Mouse (Mus musculus): Measurements from ENCODE around the gene Clasp1. TPM values are rescaled to one million over a fixed set of nuclear protein-coding genes. Genes with fewer than 3 reads are reported as not detected.
A peak's percentile ranks its signal among the peaks of the same experiment; 100 is the strongest.

Gene Clasp1
- polyA plus RNA-seq, 1 experiment: 12.8 TPM

DNA sequence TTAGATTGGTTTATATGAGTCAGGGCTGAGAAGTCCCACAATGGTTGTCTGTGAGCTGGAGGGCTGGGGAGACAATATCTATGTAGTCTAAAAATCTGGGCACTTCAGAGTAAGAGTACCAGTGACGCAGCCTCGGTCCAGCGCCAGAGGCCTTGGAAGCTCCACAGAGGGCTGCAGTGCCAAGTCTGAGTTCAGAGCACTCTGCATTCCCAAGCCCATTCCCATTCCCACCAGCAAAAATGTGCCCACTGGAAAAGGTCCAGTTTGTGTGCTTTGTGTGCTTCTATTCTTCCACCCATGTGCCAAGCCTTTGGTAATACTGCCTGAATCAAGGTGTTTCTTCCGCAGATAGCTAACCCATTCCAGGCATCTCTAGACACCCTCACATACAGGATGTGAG lies 49.0 kb downstream of the Clasp1 start:
- no peaks in the 10 kb centered on the region for H3K27me3 ChIP-seq (replicated peaks; ENCODE audit: control insufficient read depth, insufficient read depth, low read length)
- no peaks in the 10 kb centered on the region for H3K36me3 ChIP-seq (ENCODE audit: control insufficient read depth, insufficient read depth, low read length)
- WGBS: 88% methylated on average over 4 of the region's 4 CpGs
- no peak overlapping the region for H3K27ac ChIP-seq (ENCODE audit: insufficient read depth, low read depth, low read length)
- no peak for DNase-seq
- TF ChIP-seq POLR2A (IDR thresholded peaks at IDR 0.05; ENCODE audit: low read depth, low read length): no peak
- H3K4me1 ChIP-seq (ENCODE audit: control insufficient read depth, insufficient read depth, low read length): no peaks in the 10 kb centered on the region
- H3K4me3 ChIP-seq (ENCODE audit: insufficient read depth, low read depth, low read length): no peak overlapping the region

DNA sequence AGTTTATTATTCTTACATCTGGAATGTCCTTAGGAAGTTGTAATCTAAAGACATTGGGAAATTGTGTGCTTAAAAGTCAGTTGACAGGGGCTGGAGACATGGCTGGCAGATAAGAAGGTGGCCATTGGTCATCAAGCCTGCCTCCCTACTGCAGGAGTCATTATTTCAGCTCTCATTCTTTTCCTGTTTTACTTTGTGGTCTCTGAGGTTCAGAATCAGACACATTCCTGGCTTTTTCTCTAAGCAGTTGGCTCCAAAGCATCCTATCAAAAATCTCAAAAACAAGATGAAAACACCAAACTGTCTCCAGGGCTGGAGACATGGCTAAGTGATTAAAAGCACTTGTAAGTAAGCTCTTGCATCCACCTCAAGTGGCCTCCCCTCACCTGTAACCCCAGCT lies 49.5 kb downstream of the Clasp1 start:
- no peak overlapping the region for H3K4me3 ChIP-seq (ENCODE audit: insufficient read depth, low read depth, low read length)
- H3K27ac ChIP-seq (ENCODE audit: insufficient read depth, low read depth, low read length): no peak overlapping the region
- no peaks in the 10 kb centered on the region for H3K27me3 ChIP-seq (replicated peaks; ENCODE audit: control insufficient read depth, insufficient read depth, low read length)
- no peaks in the 10 kb centered on the region for H3K36me3 ChIP-seq (ENCODE audit: control insufficient read depth, insufficient read depth, low read length)
- no peak for TF ChIP-seq POLR2A (IDR thresholded peaks at IDR 0.05; ENCODE audit: low read depth, low read length)
- no peak for TF ChIP-seq CTCF (conservative IDR thresholded peaks at IDR 0.05; ENCODE audit: insufficient read depth, insufficient read length, low read depth, low read length)
- no peak for DNase-seq
- H3K4me1 ChIP-seq (ENCODE audit: control insufficient read depth, insufficient read depth, low read length): no peaks in the 10 kb centered on the region

DNA sequence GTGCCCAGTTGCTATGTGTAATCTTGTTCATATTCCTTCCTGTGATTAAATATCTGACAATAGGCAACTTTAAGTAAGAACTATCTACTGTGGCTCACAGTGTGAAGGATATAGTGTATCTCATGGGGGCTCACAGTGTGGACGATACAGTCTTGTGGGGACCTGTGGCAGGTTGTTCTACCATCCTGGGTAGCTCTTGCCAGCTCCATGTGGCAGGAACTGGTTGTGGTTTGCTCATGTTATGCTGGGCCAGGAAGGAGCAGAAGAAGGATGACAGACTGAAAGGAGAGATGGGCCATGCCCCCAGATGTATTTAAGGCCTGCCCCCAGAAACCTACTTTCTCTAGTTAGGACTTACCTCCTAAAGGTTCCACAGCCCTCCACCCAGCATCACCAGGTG lies 51.7 kb downstream of the Clasp1 start:
- 87% methylated on average over 1 of the region's 1 CpGs for WGBS
- H3K27ac ChIP-seq (ENCODE audit: insufficient read depth, low read depth, low read length): no peak overlapping the region
- H3K36me3 ChIP-seq (ENCODE audit: control insufficient read depth, insufficient read depth, low read length): no peaks in the 10 kb centered on the region
- peaks cover 9% of the 10 kb centered on the region for H3K4me1 ChIP-seq (ENCODE audit: control insufficient read depth, insufficient read depth, low read length)
- no peak overlapping the region for H3K4me3 ChIP-seq (ENCODE audit: insufficient read depth, low read depth, low read length)
- H3K27me3 ChIP-seq (replicated peaks; ENCODE audit: control insufficient read depth, insufficient read depth, low read length): no peaks in the 10 kb centered on the region
- no peak for DNase-seq
- no peak for TF ChIP-seq POLR2A (IDR thresholded peaks at IDR 0.05; ENCODE audit: low read depth, low read length)
- TF ChIP-seq CTCF (conservative IDR thresholded peaks at IDR 0.05; ENCODE audit: insufficient read depth, insufficient read length, low read depth, low read length): no peak

DNA sequence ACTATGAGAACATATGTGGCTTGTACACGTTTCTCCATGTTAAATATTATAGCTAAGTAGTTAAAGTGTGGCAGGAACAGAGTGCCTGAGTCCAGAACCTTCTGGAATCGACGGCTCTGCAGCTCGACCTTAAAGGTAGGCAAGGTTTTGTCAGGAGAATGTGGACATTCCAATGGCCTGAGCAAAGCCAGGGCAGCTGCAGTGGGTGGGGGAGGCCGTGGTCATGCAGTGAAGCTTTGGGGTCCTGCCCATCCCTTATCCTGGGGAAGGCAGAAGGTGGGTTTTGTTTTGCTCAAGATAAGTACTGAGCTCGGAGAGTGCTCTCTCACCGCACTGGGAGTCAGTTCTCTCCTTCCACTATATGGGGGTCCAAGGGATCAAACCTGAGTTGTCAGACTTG lies 55.6 kb downstream of the Clasp1 start:
- Histone ChIP-seq H3K27ac (ENCODE audit: insufficient read depth, low read depth, low read length) (0 out of 2 replicates have a peak overlapping the region, but pooled peaks have one; percentile 35), H3K27me3 (replicated peaks; ENCODE audit: control insufficient read depth, insufficient read depth, low read length) (no peaks in the 10 kb centered on the region), H3K4me1 (ENCODE audit: control insufficient read depth, insufficient read depth, low read length) (peaks cover 27% of the 10 kb centered on the region), H3K36me3 (ENCODE audit: control insufficient read depth, insufficient read depth, low read length) (no peaks in the 10 kb centered on the region), H3K4me3 (ENCODE audit: insufficient read depth, low read depth, low read length) (no peak overlapping the region)
- no peak for TF ChIP-seq POLR2A (IDR thresholded peaks at IDR 0.05; ENCODE audit: low read depth, low read length)
- no peak for TF ChIP-seq CTCF (conservative IDR thresholded peaks at IDR 0.05; ENCODE audit: insufficient read depth, insufficient read length, low read depth, low read length)
- DNase-seq: no peak
- WGBS: 68% methylated on average over 7 of the region's 7 CpGs

DNA sequence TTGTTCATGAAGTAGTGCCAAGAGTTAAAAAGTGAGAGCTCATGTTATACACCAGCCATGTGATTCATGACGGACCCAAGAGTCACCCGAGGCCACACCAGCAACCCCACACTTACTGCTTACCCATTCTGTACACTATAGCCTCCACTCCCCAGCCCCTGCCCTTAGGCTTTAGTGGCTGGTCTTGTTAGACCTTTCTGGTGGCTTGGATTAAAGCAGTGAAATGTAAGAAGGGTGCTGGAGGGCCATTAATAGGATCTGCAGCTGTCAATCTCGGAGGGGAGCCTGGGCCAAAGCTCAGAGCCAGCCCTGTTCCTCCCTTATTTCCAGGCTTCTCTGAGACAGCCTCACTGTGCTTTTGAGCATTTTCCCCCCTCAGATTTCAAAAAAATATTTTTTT lies 56.1 kb downstream of the Clasp1 start:
- 48% methylated on average over 3 of the region's 3 CpGs for WGBS
- H3K27ac ChIP-seq (ENCODE audit: insufficient read depth, low read depth, low read length): no peak overlapping the region
- H3K4me3 ChIP-seq (ENCODE audit: insufficient read depth, low read depth, low read length): no peak overlapping the region
- TF ChIP-seq CTCF (conservative IDR thresholded peaks at IDR 0.05; ENCODE audit: insufficient read depth, insufficient read length, low read depth, low read length): no peak
- TF ChIP-seq POLR2A (IDR thresholded peaks at IDR 0.05; ENCODE audit: low read depth, low read length): no peak
- no peak for DNase-seq
- no peaks in the 10 kb centered on the region for H3K36me3 ChIP-seq (ENCODE audit: control insufficient read depth, insufficient read depth, low read length)
- H3K4me1 ChIP-seq (ENCODE audit: control insufficient read depth, insufficient read depth, low read length): peaks cover 27% of the 10 kb centered on the region
- H3K27me3 ChIP-seq (replicated peaks; ENCODE audit: control insufficient read depth, insufficient read depth, low read length): no peaks in the 10 kb centered on the region

DNA sequence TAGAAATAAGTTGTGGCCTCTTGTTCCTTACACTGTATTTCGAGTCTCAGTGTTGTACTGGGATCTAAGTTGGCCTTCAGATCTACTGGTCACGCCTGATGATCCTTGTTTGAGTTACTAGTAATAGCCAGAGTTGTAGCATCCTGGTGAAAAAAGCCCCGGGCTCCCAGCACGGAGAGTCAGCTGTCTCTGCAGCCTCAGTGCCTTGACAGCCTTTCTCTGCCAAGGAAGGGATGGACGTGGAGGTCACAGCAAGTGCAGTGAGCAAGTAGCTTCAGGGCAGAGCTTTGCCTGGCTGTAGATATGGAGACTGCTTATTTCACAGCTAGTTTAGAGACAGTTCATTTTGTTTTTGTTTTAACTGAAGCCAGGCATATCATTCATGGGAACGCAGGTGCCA lies 56.6 kb downstream of the Clasp1 start:
- H3K27me3 ChIP-seq (replicated peaks; ENCODE audit: control insufficient read depth, insufficient read depth, low read length): no peaks in the 10 kb centered on the region
- WGBS: 56% methylated on average over 6 of the region's 6 CpGs
- TF ChIP-seq POLR2A (IDR thresholded peaks at IDR 0.05; ENCODE audit: low read depth, low read length): no peak
- no peak for TF ChIP-seq CTCF (conservative IDR thresholded peaks at IDR 0.05; ENCODE audit: insufficient read depth, insufficient read length, low read depth, low read length)
- no peaks in the 10 kb centered on the region for H3K36me3 ChIP-seq (ENCODE audit: control insufficient read depth, insufficient read depth, low read length)
- H3K27ac ChIP-seq (ENCODE audit: insufficient read depth, low read depth, low read length): no peak overlapping the region
- peaks cover 27% of the 10 kb centered on the region for H3K4me1 ChIP-seq (ENCODE audit: control insufficient read depth, insufficient read depth, low read length)
- DNase-seq: no peak
- H3K4me3 ChIP-seq (ENCODE audit: insufficient read depth, low read depth, low read length): no peak overlapping the region

DNA sequence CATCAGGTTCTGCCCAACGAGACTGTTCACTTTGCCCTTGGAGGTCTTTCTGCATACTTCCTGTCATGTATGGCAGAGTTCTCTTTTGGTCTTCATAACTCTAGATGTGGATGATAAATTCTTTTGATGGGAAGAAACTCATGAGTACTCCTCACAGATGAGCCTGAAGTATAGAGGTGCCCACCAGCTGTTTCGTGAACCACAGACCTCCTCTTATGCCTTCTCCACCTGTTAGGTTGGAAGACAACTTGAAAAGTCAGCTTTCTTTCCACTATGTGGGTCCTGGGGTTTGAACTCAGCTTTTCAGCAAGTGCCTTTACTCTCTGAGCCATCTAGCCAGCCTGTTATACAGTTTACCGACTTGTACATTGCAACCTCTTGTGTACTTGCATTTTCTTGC lies 57.1 kb downstream of the Clasp1 start:
- Histone ChIP-seq H3K4me3 (ENCODE audit: insufficient read depth, low read depth, low read length) (no peak overlapping the region), H3K36me3 (ENCODE audit: control insufficient read depth, insufficient read depth, low read length) (no peaks in the 10 kb centered on the region), H3K4me1 (ENCODE audit: control insufficient read depth, insufficient read depth, low read length) (peaks cover 27% of the 10 kb centered on the region), H3K27ac (ENCODE audit: insufficient read depth, low read depth, low read length) (no peak overlapping the region), H3K27me3 (replicated peaks; ENCODE audit: control insufficient read depth, insufficient read depth, low read length) (no peaks in the 10 kb centered on the region)
- TF ChIP-seq POLR2A (IDR thresholded peaks at IDR 0.05; ENCODE audit: low read depth, low read length) (no peak), CTCF (conservative IDR thresholded peaks at IDR 0.05; ENCODE audit: insufficient read depth, insufficient read length, low read depth, low read length) (no peak)
- WGBS: 66% methylated on average over 3 of the region's 3 CpGs
- no peak for DNase-seq

DNA sequence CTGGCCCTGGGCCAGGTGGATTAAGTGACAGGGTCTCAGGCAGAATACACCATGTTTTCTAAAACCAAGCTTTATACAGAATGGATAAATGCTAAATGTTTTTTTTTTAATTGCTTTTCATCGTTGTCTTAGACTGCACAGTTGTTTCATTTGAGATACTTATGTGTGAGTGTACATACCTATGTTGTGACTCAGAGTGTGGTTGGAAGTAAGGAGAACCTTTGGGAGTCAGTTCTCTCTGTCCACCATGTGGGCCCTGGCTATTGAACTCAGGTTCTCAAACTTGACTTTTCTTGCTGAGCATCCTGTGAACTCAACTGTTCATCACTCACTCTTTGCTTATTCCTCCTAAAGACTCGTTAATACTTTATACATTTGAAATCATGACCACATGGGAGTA lies 58.3 kb downstream of the Clasp1 start:
- no peak for TF ChIP-seq POLR2A (IDR thresholded peaks at IDR 0.05; ENCODE audit: low read depth, low read length)
- no peak for TF ChIP-seq CTCF (conservative IDR thresholded peaks at IDR 0.05; ENCODE audit: insufficient read depth, insufficient read length, low read depth, low read length)
- Histone ChIP-seq H3K27me3 (replicated peaks; ENCODE audit: control insufficient read depth, insufficient read depth, low read length) (no peaks in the 10 kb centered on the region), H3K36me3 (ENCODE audit: control insufficient read depth, insufficient read depth, low read length) (no peaks in the 10 kb centered on the region), H3K4me3 (ENCODE audit: insufficient read depth, low read depth, low read length) (no peak overlapping the region), H3K27ac (ENCODE audit: insufficient read depth, low read depth, low read length) (no peak overlapping the region), H3K4me1 (ENCODE audit: control insufficient read depth, insufficient read depth, low read length) (peaks cover 27% of the 10 kb centered on the region)
- DNase-seq: no peak
- WGBS: 90% methylated on average over 2 of the region's 2 CpGs
